Mouse (Mus musculus) lung, embryonic 16.5 days (tissue): Measurements from ENCODE around the gene Dennd1b. TPM values are rescaled to one million over a fixed set of nuclear protein-coding genes. Genes with fewer than 3 reads are reported as not detected.

Source experiments
- ATAC-seq: fragments of 200-750 bp; cut with Nextera tagmentation; 2 replicates; pipeline ENCODE4 v1.8.0; 2017; ENCODE audit warnings: low read depth, mild to moderate bottlenecking, moderate library complexity
- H3K27ac ChIP-seq: fragments of 300-500 bp; sonication (generic); 2 replicates; pipeline ENCODE4 v1.5.1; 2014; ENCODE audit warnings: mild to moderate bottlenecking, control low read depth, low read length
- H3K27me3 ChIP-seq: fragments of 300-500 bp; sonication (generic); 2 replicates; pipeline ENCODE4 v1.6.1; 2014; ENCODE audit warnings: low read depth, low read length, mixed read lengths; ENCODE audit not compliant: control insufficient read depth, insufficient read depth
- H3K36me3 ChIP-seq: fragments of 300-500 bp; sonication (generic); 2 replicates; pipeline ENCODE4 v1.6.1; 2014; ENCODE audit warnings: low read length; ENCODE audit not compliant: control insufficient read depth, insufficient read depth
- H3K4me1 ChIP-seq: fragments of 300-500 bp; sonication (generic); replicated peaks from 2 replicates; pipeline ENCODE4 v1.6.1; 2014; ENCODE audit warnings: low read length, mixed read lengths; ENCODE audit not compliant: control insufficient read depth, insufficient read depth
- H3K4me2 ChIP-seq: fragments of 300-500 bp; sonication (generic); 2 replicates; pipeline ENCODE4 v1.6.1; 2014; ENCODE audit warnings: low read depth, low read length, control low read depth
- H3K4me3 ChIP-seq: fragments of 300-500 bp; sonication (generic); 2 replicates; pipeline ENCODE4 v1.5.1; 2014; ENCODE audit warnings: mild to moderate bottlenecking, low read length, control low read depth
- H3K9ac ChIP-seq: fragments of 300-500 bp; sonication (generic); 2 replicates; pipeline ENCODE4 v1.6.1; 2014; ENCODE audit warnings: low read length, control low read depth
- H3K9me3 ChIP-seq: fragments of 300-500 bp; sonication (generic); 2 replicates; pipeline ENCODE4 v1.6.1; 2016; ENCODE audit warnings: low read length; ENCODE audit not compliant: control insufficient read depth
- WGBS: fragments of 180-500 bp; shearing (Covaris S2); extraction: QIAGEN DNeasy Blood & Tissue Kit; methylation state at CpG from one replicate; pipeline ENCODE4 v1.1.7; 2014; 5-methylcytosine and 5-hydroxymethylcytosine counted together
- polyA plus RNA-seq: library from polyadenylated mRNA; unstranded; fragments of >200 nt; fragmentation: Nextera tagmentation; extraction: Ambion mirVana; gene quantifications from 2 replicates; pipeline ENCODE4 v1.2.1, GENCODE M21; 2015

Gene Dennd1b
- polyA plus RNA-seq, 1 experiment from 2014 or later: 9.1 TPM

GRCm38 (mm10) chr1:138957111-138957510 is 6.1 kb upstream of the Dennd1b start:
- no peaks in the 10 kb centered on the region for H3K27me3 ChIP-seq
- H3K9me3 ChIP-seq: no peaks in the 10 kb centered on the region
- H3K27ac ChIP-seq: no peak overlapping the region
- H3K4me1 ChIP-seq: no peaks in the 10 kb centered on the region
- H3K4me2 ChIP-seq: no peak overlapping the region
- H3K9ac ChIP-seq: no peak overlapping the region
- no peaks in the 10 kb centered on the region for H3K36me3 ChIP-seq
- ATAC-seq: no peak
- H3K4me3 ChIP-seq: no peak overlapping the region
- 76% methylated on average over 4 of the region's 4 CpGs for WGBS

GRCm38 (mm10) chr1:138958863-138959262 is 4.4 kb upstream of the Dennd1b start:
- H3K9ac ChIP-seq: no peak overlapping the region
- no peaks in the 10 kb centered on the region for H3K36me3 ChIP-seq
- H3K4me1 ChIP-seq: no peaks in the 10 kb centered on the region
- H3K4me3 ChIP-seq: no peak overlapping the region
- H3K27me3 ChIP-seq: no peaks in the 10 kb centered on the region
- H3K9me3 ChIP-seq: no peaks in the 10 kb centered on the region
- H3K4me2 ChIP-seq: no peak overlapping the region
- no peak for ATAC-seq
- WGBS: 74% methylated on average over 3 of the region's 3 CpGs
- H3K27ac ChIP-seq: no peak overlapping the region

DNA sequence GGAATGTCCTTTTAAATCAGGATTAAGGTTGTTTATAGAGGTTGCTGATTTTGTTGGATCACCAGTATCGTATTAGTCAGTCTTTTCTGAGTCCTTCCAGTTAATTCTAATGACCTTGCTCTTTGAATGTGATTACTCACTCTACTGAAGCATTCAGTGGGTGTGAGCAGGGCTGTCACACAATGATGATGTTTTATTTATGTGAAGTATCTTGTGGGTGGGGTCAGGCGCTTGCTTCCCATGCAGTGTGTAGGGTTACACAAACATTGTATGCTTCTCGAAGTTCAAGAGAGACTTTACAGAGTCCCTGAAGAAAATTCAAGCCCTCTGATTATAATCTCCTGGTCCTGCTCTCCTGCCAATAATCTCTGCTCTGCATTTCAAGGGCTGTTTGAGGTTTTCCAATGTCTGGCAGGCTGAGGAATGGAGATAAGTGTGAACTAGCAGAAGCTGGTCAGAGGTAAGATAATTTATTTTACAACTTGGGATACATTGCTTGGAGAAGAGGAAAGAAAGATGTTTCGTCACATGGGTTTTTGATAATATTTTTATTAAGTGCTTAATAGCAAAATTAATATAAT is 3.2 kb upstream of the Dennd1b start:
- WGBS: 32% methylated on average over 4 of the region's 4 CpGs
- no peaks in the 10 kb centered on the region for H3K36me3 ChIP-seq
- no peak overlapping the region for H3K9ac ChIP-seq
- no peaks in the 10 kb centered on the region; the same call in 1 of the 2 replicates for H3K4me1 ChIP-seq
- no peak overlapping the region for H3K4me2 ChIP-seq
- no peaks in the 10 kb centered on the region for H3K27me3 ChIP-seq
- H3K9me3 ChIP-seq: no peaks in the 10 kb centered on the region
- H3K4me3 ChIP-seq: no peak overlapping the region
- ATAC-seq: no peak
- no peak overlapping the region for H3K27ac ChIP-seq

DNA sequence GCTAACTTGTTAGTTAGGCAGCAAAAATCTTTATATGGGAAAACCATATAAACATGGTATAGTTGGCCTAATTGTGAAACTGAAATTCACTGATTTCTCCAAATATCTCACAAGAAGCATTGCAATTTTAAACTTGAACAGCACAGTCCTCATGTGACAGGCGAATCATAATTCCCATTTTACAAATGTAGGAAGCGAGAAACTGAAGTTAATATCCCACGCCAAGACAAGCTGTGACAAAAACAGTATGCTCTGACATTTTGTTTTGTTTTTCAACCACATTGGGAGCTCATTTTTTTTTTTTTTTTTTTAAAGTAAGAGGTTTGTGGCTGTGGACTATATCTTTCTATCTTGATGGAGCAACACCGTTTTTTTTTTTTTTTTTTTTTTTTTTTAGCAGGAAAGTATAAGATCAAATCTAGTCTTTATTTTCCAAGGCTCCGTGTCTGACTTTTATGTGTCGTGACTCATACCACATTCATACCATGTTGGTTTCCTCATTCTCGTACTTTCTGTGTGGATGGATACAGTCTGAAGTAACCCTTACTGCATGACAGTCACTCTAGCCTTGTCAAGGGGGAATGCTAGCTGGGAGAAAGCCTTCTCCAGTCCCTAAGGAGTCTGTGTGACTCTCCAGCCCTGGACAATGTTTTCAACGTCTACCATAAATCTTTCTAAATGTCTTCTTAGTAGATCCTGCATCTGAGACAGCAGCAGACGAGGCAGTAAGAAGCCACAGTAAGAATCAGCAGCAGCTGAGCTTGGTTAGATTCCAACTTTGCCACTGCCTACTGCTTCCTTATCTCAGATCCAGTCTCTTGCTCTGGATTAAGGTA is 751 bp upstream of the Dennd1b start:
- Histone ChIP-seq H3K4me2 (peak overlapping the region; percentile 68), H3K27me3 (no peaks in the 10 kb centered on the region), H3K4me1 (no peaks in the 10 kb centered on the region; the same call in 1 of the 2 replicates), H3K27ac (peak overlapping the region; percentile 87), H3K36me3 (peaks cover 2% of the 10 kb centered on the region; the same call in 1 of the 2 replicates), H3K9ac (peak overlapping the region; percentile 87; the same call in 1 of the 2 replicates), H3K9me3 (no peaks in the 10 kb centered on the region), H3K4me3 (peak overlapping the region; percentile 79)
- 45% methylated on average over 9 of the region's 9 CpGs for WGBS
- no peak for ATAC-seq

- Histone ChIP-seq H3K9me3 (no peaks in the 10 kb centered on the region), H3K36me3 (peaks cover 2% of the 10 kb centered on the region; the same call in 1 of the 2 replicates), H3K4me2 (peak overlapping the region; percentile 68), H3K27ac (peak overlapping the region; percentile 87), H3K9ac (peak overlapping the region; percentile 87), H3K27me3 (no peaks in the 10 kb centered on the region), H3K4me1 (no peaks in the 10 kb centered on the region; the same call in 1 of the 2 replicates), H3K4me3 (peak overlapping the region; percentile 79)
- under 1% methylated on average over 42 of the region's 50 CpGs for WGBS
- peak; percentile 80 for ATAC-seq
These were observed 728 bp downstream of the Dennd1b start for GRCm38 (mm10) chr1:138963868-138964458.

- H3K4me1 ChIP-seq: no peaks in the 10 kb centered on the region; the same call in 1 of the 2 replicates
- peaks cover 2% of the 10 kb centered on the region; the same call in 1 of the 2 replicates for H3K36me3 ChIP-seq
- ATAC-seq: no peak
- H3K27me3 ChIP-seq: no peaks in the 10 kb centered on the region
- no peak overlapping the region for H3K9ac ChIP-seq
- H3K27ac ChIP-seq: no peak overlapping the region
- H3K4me3 ChIP-seq: no peak overlapping the region
- no peak overlapping the region for H3K4me2 ChIP-seq
- no peaks in the 10 kb centered on the region for H3K9me3 ChIP-seq
These were observed 1.8 kb downstream of the Dennd1b start for GRCm38 (mm10) chr1:138965069-138965468.

- Histone ChIP-seq H3K4me2 (no peak overlapping the region), H3K9me3 (no peaks in the 10 kb centered on the region), H3K4me3 (no peak overlapping the region), H3K4me1 (no peaks in the 10 kb centered on the region; the same call in 1 of the 2 replicates), H3K27me3 (no peaks in the 10 kb centered on the region), H3K27ac (no peak overlapping the region), H3K36me3 (peaks cover 2% of the 10 kb centered on the region; the same call in 1 of the 2 replicates), H3K9ac (no peak overlapping the region)
- ATAC-seq: no peak
- WGBS: 76% methylated on average over 2 of the region's 2 CpGs
These were observed 2.3 kb downstream of the Dennd1b start for GRCm38 (mm10) chr1:138965511-138965910.

DNA sequence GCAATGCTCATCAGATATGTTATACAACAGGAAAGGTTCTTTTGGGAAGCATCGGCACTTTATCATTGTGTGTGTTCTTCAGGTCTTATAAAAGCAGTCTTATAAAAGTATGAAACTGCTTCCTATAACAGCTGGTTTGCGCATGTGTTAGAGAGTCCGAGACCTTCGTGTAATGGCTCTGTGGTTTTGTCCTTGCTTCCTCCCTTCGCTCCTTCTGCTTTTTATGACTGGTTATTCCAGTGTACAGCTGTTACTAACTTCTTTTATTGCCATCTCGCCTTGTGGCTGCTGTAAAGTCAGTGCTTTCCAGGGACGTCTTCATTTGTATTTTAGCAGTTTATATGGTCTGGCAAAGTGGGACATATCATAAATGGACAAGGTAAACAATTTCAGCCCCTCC is 4.2 kb downstream of the Dennd1b start:
- WGBS: 84% methylated on average over 7 of the region's 7 CpGs
- H3K4me1 ChIP-seq: no peaks in the 10 kb centered on the region; the same call in 1 of the 2 replicates
- H3K27me3 ChIP-seq: no peaks in the 10 kb centered on the region
- no peak overlapping the region for H3K27ac ChIP-seq
- H3K36me3 ChIP-seq: peaks cover 2% of the 10 kb centered on the region; the same call in 1 of the 2 replicates
- H3K4me2 ChIP-seq: no peak overlapping the region
- ATAC-seq: no peak
- no peak overlapping the region for H3K4me3 ChIP-seq
- no peaks in the 10 kb centered on the region for H3K9me3 ChIP-seq
- no peak overlapping the region for H3K9ac ChIP-seq

DNA sequence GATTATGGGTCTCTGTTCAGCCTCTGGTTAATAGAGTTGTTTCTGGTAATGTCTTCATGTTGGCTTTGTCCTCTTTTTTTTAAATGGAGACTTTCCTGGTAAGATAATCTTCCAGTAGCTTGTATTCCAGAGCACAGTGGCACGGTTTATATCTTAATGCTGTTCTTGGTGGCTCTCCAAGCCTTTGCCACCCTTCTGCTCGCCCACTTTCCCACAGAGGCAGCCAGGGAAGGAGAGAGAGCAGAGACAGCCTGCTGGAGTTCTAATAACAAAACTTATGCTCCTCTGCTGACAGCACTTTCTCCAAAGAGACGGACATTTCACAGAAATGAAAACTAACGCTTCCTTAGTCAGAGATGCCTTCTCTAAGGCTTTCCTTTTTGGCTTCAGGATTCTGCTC is 6.8 kb downstream of the Dennd1b start:
- no peaks in the 10 kb centered on the region for H3K9me3 ChIP-seq
- no peaks in the 10 kb centered on the region for H3K27me3 ChIP-seq
- no peak overlapping the region for H3K9ac ChIP-seq
- no peak for ATAC-seq
- no peaks in the 10 kb centered on the region for H3K4me1 ChIP-seq
- no peak overlapping the region for H3K4me2 ChIP-seq
- no peak overlapping the region for H3K4me3 ChIP-seq
- no peak overlapping the region for H3K27ac ChIP-seq
- 78% methylated on average over 4 of the region's 4 CpGs for WGBS
- peaks cover 2% of the 10 kb centered on the region; the same call in 1 of the 2 replicates for H3K36me3 ChIP-seq
